In the genomic region with DNA sequence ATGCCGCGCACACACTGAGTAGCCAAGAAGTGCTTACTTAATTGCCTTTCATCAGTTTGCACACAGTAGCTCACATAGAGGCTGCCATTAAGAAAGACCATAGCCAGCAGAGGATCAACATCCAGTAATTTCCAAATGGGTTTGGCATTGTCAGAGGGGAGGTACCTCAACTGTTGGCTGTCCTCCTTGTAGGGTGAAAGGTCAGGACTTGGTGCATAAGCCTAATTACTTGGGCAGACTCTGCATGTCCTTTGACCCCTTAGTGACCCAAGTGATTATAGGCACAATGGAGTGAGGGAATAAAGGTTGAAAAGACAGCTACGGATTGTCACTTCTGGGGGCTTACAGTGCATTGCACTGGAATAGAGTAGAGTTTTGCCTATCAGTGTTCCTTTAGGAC, we compare ENCODE assay signal across 20 mouse cellular contexts. TPM values are rescaled to one million over a fixed set of nuclear protein-coding genes. Genes with fewer than 3 reads are reported as not detected.
DNase-seq lines count a peak whose midpoint lies in the region; TF ChIP-seq lines count a peak whose summit lies in the region.
"Had no signal": no experiment of that assay in that cellular context is flagged by ENCODE, and none has a peak within 500 bp of the region (broad histone marks: within the 10 kb centered on the region; RNA-seq: fewer than 3 reads in every experiment).

No protein-coding gene starts in this region.

- no peak overlapping the region for H3K4me3 ChIP-seq in liver, adult 2 months (ENCODE audit: insufficient read depth, low read depth, low read length)
- H3K4me3 ChIP-seq: forebrain, embryonic 10.5 days; forebrain, embryonic 13.5 days; heart, embryonic 12.5 days; heart, embryonic 15.5 days; hindbrain, embryonic 10.5 days; hindbrain, embryonic 13.5 days; intestine, embryonic 15.5 days had no signal

- no peaks in the 10 kb centered on the region for H3K79me2 ChIP-seq in liver, adult 2 months (ENCODE audit: control insufficient read depth, insufficient read depth, low read length)

- no peaks in the 10 kb centered on the region for H3K27me3 ChIP-seq in liver, adult 2 months (ENCODE audit: control insufficient read depth, insufficient read depth, low read length)
- H3K27me3 ChIP-seq: forebrain, embryonic 13.5 days; heart, embryonic 12.5 days; heart, embryonic 15.5 days; intestine, embryonic 15.5 days had no signal

- H3K36me3 ChIP-seq in liver, adult 2 months (ENCODE audit: control insufficient read depth, insufficient read depth, low read length) = no peaks in the 10 kb centered on the region
- H3K36me3 ChIP-seq: heart, embryonic 15.5 days had no signal

- 31% methylated on average over 3 of the region's 3 CpGs for WGBS in liver, adult 2 months

- no peak for TF ChIP-seq POLR2A in liver, adult 2 months (IDR thresholded peaks at IDR 0.05; ENCODE audit: extremely low read depth, insufficient read depth, low read length)

- H3K9ac ChIP-seq in liver, adult 2 months (ENCODE audit: low read depth, low read length) = no peak overlapping the region
- H3K9ac ChIP-seq: forebrain, embryonic 13.5 days; heart, embryonic 12.5 days; heart, embryonic 15.5 days; hindbrain, embryonic 13.5 days; intestine, embryonic 15.5 days had no signal

- DNase-seq in embryo, embryonic 10 days (ENCODE audit: low spot score) = peak; percentile 69
- DNase-seq in embryo, embryonic 11 days = no peak
- DNase-seq in liver, adult 2 months (ENCODE audit: extremely low read depth, low read depth, low spot score) = peak; percentile 96
- no peak for DNase-seq in liver
- peak; percentile 17 for DNase-seq in yolk sac, embryonic 10.5 days (ENCODE audit: low spot score)
- no peak for DNase-seq in cerebellum, adult 8-10 months
- DNase-seq: cerebellum, adult 11 months; cerebellum, adult 2 months; cerebellum, postnatal 10 days; cerebellum, postnatal 36 days; gastrocnemius, postnatal 14 days; heart, postnatal 36 days had no signal

- no peak for TF ChIP-seq CTCF in liver, adult 2 months (IDR thresholded peaks at IDR 0.05; ENCODE audit: low read depth, low read length)

- H3K4me1 ChIP-seq in liver, adult 2 months (ENCODE audit: control insufficient read depth, insufficient read depth, low read length) = peaks cover 21% of the 10 kb centered on the region

- H3K27ac ChIP-seq in liver, adult 2 months (replicated peaks; ENCODE audit: insufficient read depth, low read depth, low read length) = no peak overlapping the region
- H3K27ac ChIP-seq: forebrain, embryonic 10.5 days; forebrain, embryonic 13.5 days; heart, embryonic 15.5 days; hindbrain, embryonic 10.5 days; hindbrain, embryonic 13.5 days; intestine, embryonic 15.5 days had no signal

RNA-seq across cellular contexts. Expression of a gene that starts 45.3 kb away (rescaled TPM):
- total RNA-seq in liver, adult 2 months (2014; rRNA removed) = 8.3 and 11.4 TPM in 2 replicates
- polyA plus RNA-seq in liver, adult 2 months (2012; rRNA removed) = 3.2 and 3.3 TPM in 2 replicates
- total RNA-seq: MEL had no signal

Comparison
In these comparisons a context has a peak if more than half of its experiments do, and no peak if none do; other contexts are left out.
1. DNase-seq: peak in embryo, embryonic 10 days (single experiment), liver, adult 2 months (single experiment) and yolk sac, embryonic 10.5 days (single experiment); none in embryo, embryonic 11 days (single experiment), liver (single experiment) and cerebellum, adult 8-10 months (single experiment).